Mouse (Mus musculus) adrenal gland, adult 2 months (tissue): Measurements from ENCODE around the gene Duoxa1. TPM values are rescaled to one million over a fixed set of nuclear protein-coding genes. Genes with fewer than 3 reads are reported as not detected.

ENCODE experiments used
- DNase-seq: peaks from one replicate; pipeline ENCODE4 v3.0.0; 2021
- polyA plus RNA-seq: library from polyadenylated mRNA; depleted of rRNA; stranded (reverse); fragments of >200 nt; gene quantifications from 2 replicates; pipeline ENCODE4 v1.2.3, GENCODE M21; 2012; rRNA removed
- total RNA-seq, 2 experiments: library from RNA; stranded (reverse); gene quantifications; 2 replicates each; pipeline ENCODE4 v1.2.3; 2021

The Duoxa1 gene
- total and polyA plus RNA-seq, 3 experiments, result 0.31 to 0.97 TPM; not detected in 1

DNA sequence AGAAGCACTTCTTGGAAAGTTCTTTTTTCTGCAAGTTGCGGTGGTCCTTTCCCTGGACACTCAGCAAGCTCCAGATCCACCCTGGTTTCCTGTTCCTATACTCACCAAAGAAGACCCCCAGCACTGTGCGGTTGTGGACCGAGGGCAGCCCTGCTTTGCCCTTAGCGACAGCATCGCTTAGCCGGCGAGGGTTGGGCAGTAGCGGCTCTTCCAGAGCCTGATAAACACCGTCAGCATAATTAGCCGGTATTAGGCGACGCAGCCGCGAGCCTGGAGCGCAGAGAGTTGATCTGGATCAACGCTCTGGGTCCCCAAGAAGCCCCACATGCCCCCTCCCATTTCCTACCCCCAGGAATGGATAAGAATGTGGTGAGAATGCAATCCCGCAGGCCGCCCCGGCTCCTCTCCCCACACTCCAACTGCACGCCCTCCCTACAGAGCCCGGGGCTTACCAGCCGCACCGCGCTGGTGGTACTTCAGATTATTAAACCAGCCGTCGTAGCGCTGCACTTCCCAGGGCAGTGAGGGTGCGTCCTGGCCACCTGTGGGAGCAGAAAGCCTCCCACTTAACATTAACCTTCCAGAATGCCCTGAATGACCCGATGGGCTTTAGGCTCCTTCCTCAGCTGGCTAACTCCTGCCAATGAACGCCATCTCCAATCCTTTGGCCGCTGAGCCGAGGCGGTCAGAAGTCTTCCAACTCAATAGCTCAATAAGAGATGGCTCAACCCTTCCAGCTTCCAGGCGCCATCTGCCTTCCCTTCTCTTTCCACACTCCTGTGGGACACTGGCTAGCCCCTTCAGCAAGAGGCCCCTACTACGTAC is 16.0 kb downstream of the Duoxa1 start:
- no peak for DNase-seq

DNA sequence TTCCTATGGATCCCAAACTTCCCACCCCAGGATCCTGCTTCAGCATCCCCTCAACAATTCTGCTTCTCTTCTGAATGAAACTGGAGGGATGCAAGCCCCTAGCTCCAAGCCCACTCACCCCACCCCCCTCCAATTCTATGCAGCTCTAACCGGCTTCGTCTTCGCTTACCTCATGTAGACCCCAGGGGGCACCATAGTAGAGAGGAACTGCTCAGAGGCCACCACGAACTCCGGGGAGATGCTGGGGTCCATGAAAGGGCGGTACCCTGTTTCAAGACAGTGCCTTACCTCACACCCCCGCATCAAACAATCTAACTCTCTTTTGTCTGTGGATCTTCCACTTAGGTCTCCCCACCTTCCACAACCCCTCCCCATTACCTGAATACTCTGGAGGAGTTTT is 18.6 kb downstream of the Duoxa1 start:
- DNase-seq, result no peak

DNA sequence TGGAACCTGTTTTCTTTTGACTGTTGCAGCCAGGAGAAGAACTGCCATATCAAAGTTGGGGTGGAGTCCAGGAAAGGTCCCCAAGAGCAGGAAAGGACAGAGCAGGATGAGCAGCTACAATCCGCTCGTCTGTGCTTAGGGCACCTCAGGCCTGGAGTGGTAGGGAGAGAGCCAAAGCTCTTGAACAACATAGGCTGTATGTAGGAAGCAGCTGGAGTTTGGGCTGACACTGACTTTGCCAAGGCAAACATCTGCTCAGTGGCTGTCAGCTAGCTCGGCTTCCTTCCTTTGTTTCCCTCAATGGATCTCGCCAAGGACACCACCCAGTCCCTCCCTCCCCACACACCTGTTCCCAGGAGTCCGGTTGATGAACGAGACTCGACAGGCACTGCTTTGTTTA is 27.4 kb downstream of the Duoxa1 start:
- DNase-seq, result no peak

DNA sequence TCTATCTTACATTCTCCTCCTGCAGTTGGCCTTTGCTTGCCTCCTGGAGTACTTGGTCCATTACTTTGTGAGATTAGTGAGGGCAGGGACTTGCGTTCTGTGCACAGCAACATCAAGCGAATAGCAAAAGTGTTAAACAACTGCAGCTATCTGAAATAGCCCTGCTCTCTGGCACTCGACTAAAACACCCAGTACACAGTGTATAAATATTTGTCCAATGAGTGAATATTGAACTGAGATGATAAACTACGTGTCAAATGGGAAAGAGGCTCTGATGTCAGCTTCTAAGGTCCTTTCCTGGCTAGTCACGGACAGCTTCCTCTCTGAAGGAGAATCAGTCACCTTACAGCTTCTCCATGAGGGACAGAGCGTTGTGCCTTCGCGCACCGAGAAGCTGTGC is 29.4 kb downstream of the Duoxa1 start:
- no peak for DNase-seq

DNA sequence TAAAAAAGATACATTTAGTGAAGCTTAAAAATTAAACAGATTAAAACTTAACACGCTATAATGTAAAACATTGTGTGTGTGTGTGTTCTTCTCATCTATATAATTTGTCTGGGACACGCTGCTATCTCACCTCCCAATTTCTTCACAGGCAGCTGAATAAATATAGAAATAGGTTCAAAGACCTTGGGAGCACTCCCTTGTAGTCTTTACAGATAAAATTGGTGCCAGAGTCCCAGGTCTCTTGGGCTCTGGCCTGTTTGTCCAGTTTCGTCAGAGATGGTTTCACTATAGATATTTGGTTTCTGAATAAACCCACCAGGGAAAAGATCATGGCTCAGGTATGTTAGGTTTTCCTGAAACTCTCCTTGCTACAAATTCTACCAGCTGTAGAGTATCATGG is 34.8 kb downstream of the Duoxa1 start:
- no peak for DNase-seq

DNA sequence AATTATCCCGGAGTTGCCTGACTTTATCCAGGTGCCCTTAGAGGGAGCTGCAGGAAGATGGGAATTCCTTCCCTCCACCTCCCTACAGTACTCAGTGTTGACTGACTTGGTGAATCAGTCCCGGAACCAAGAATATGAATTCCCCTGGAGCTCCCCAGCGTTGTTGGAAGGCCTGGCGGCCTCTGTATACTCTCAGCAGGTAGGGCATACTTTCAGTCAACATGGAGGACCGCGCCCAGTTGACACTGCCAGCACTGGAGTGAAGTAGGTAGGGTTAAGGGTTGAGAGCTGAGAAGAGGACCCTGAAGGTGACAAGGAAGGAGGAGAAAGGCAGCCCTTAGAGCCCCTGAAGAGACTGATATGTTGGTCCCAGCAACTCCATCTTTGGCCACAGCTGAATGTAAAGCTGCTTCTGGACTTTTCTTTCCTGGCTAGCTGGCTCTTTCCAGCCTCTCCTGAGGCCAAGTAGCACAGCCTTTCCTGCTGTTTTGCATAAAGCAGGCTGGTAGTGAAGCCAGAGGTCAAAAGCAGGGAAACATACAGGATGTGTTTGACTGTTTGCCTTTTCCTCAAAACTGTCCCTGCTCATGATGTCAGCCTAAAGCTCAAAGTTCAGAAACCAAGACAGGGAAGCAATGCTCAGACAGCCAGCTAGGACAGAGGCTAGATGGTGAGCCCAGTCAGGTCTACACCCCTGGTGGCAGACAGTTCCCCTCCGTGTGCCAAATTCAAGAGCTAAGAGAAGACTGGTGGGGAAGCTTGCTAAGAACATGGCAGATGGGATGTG is 46.9 kb downstream of the Duoxa1 start:
- DNase-seq, result no peak

DNA sequence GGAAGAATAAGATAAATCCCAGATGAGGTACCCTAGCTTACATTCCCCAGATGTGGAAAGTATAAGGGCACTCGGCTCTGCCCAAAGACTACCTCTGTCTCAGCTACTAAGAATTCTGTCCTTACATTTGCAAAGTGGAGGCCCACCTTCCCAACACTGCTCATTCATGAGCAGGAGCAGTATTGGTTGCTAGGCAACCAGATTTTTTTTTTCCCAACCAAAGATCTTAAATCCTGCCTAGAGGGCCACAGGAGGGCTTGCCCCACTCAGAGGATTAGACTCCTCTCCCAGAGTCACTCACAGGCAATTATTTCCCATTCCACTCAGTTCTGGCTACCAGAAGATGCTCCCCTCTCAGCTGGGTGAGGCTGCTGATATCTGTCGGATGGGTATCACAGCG is 48.8 kb downstream of the Duoxa1 start:
- no peak for DNase-seq

DNA sequence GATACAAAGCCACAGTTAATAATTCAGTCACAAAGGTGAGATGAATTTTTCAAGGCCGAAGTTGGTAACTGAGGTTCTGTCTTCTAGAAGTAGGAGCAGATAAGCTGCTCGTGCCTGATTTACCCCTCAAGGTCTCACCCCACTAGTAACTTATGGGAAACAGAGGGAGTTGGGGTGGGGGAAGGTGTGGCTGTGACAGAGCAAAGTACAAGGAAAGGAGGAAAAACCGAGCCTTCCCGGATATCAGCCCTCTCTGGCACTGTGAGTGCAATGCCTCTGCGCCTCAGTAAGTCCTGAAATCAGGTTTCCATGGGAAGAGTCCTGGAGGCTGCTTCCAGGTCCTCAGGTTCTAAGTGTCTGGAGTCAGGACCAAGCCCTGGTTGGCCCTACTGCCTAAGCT is 52.8 kb downstream of the Duoxa1 start:
- no peak for DNase-seq

DNA sequence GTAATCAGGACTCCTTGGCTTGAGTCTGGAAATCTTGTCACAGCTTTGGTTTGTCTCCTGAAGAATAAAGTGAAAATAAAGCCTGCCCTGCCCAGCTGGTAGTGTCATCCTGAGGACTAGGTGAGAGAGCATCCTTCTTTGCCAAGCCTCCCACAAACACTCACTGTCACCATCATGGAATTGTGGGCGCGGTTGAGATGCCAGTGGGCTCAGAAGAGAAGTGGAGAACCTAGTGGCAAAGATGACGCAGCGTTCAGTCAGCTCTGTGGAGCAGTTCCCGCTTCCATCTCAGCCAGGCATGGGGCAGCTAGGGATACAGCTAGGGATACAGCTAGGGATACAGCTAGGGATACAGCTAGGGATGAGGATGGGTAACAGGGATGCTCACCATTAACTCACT is 57.5 kb downstream of the Duoxa1 start:
- no peak for DNase-seq

Other genes starting within 250 kb of the Duoxa1 start
- gene Spg11, start 195.3 kb downstream of the Duoxa1 start, total RNA-seq, result 10 to 100 TPM; 17.1 to 17.6 TPM
- 5.4 and 6.2 TPM in 2 replicates for gene Spg11, start 195.3 kb downstream of the Duoxa1 start, polyA plus RNA-seq
- 1,000 to 10,000 TPM; 1,021 to 1,206 TPM for gene B2m, start 166.0 kb downstream of the Duoxa1 start, total RNA-seq
- gene B2m, start 166.0 kb downstream of the Duoxa1 start, polyA plus RNA-seq, result 522 and 790 TPM in 2 replicates
- not detected for gene Trim69, start 153.0 kb downstream of the Duoxa1 start, total RNA-seq
- not detected in 2 replicates for gene Trim69, start 153.0 kb downstream of the Duoxa1 start, polyA plus RNA-seq
- not detected for gene Patl2, start 127.5 kb downstream of the Duoxa1 start, total RNA-seq
- 0.03 TPM in 1 of 2 replicates, not detected in the other for gene Patl2, start 127.5 kb downstream of the Duoxa1 start, polyA plus RNA-seq
- not detected for gene Terb2, start 127.5 kb downstream of the Duoxa1 start, total RNA-seq
- not detected in 2 replicates for gene Terb2, start 127.5 kb downstream of the Duoxa1 start, polyA plus RNA-seq
- gene Sord, start 79.0 kb downstream of the Duoxa1 start, total RNA-seq, result 100 to 1,000 TPM in 1 of 2 experiments, 10 to 100 TPM in 1; 57.2 to 112 TPM
- 10.3 and 10.5 TPM in 2 replicates for gene Sord, start 79.0 kb downstream of the Duoxa1 start, polyA plus RNA-seq
- under 1 TPM in 1 of 2 experiments, not detected in 1; 0.07 TPM for gene Duox2, start 15.3 kb downstream of the Duoxa1 start, total RNA-seq
- 0.04 and 0.06 TPM in 2 replicates for gene Duox2, start 15.3 kb downstream of the Duoxa1 start, polyA plus RNA-seq
- not detected for gene Duoxa2, start 14.8 kb downstream of the Duoxa1 start, total RNA-seq
- gene Duoxa2, start 14.8 kb downstream of the Duoxa1 start, polyA plus RNA-seq, result 0.08 TPM in 1 of 2 replicates, not detected in the other
- gene Duox1, start 1.9 kb upstream of the Duoxa1 start, total RNA-seq, result not detected
- 0.07 and 0.17 TPM in 2 replicates for gene Duox1, start 1.9 kb upstream of the Duoxa1 start, polyA plus RNA-seq
- 10 to 100 TPM in 1 of 2 experiments, 1 to 10 TPM in 1; 6.0 to 13.0 TPM for gene Shf, start 55.4 kb upstream of the Duoxa1 start, total RNA-seq
- gene Shf, start 55.4 kb upstream of the Duoxa1 start, polyA plus RNA-seq, result 12.3 and 15.9 TPM in 2 replicates
- 1 to 10 TPM; 1.5 to 2.7 TPM for gene Slc28a2, start 112.7 kb upstream of the Duoxa1 start, total RNA-seq
- 0.83 and 2.0 TPM in 2 replicates for gene Slc28a2, start 112.7 kb upstream of the Duoxa1 start, polyA plus RNA-seq
- under 1 TPM in 1 of 2 experiments, not detected in 1; 0.07 TPM for gene Gm14085, start 171.2 kb upstream of the Duoxa1 start, total RNA-seq
- 0.08 and 0.13 TPM in 2 replicates for gene Gm14085, start 171.2 kb upstream of the Duoxa1 start, polyA plus RNA-seq